Mouse (Mus musculus): ENCODE data around the gene Tmem246. TPM values are rescaled to one million over a fixed set of nuclear protein-coding genes. Genes with fewer than 3 reads are reported as not detected.

Gene Tmem246
- polyA plus RNA-seq, 1 experiment from 2014 or later, result 31.0 TPM

GRCm38 (mm10) chr4:49605459-49605858 is 7.8 kb upstream of the Tmem246 start:
- Histone ChIP-seq H3K27me3 (no peaks in the 10 kb centered on the region), H3K9ac (no peak overlapping the region), H3K27ac (no peak overlapping the region), H3K4me3 (no peak overlapping the region), H3K36me3 (no peaks in the 10 kb centered on the region), H3K4me1 (no peaks in the 10 kb centered on the region), H3K9me3 (replicated peaks) (no peaks in the 10 kb centered on the region), H3K4me2 (replicated peaks) (no peak overlapping the region)
- 100% methylated on average over 1 of the region's 1 CpGs for WGBS
- ATAC-seq (ENCODE audit: low FRiP score), result no peak

- ATAC-seq (ENCODE audit: low FRiP score), result no peak
- 85% methylated on average over 5 of the region's 5 CpGs for WGBS
Measured at GRCm38 (mm10) chr4:49604616-49605015, 6.9 kb upstream of the Tmem246 start.

GRCm38 (mm10) chr4:49604016-49604546 is 6.4 kb upstream of the Tmem246 start:
- Histone ChIP-seq H3K36me3 (no peaks in the 10 kb centered on the region), H3K4me2 (replicated peaks) (no peak overlapping the region), H3K9me3 (replicated peaks) (no peaks in the 10 kb centered on the region), H3K27me3 (no peaks in the 10 kb centered on the region), H3K4me1 (no peaks in the 10 kb centered on the region), H3K27ac (no peak overlapping the region), H3K9ac (no peak overlapping the region), H3K4me3 (no peak overlapping the region)
- ATAC-seq (ENCODE audit: low FRiP score), result no peak
- 68% methylated on average over 1 of the region's 1 CpGs for WGBS

More at GRCm38 (mm10) chr4:49604616-49605015, 6.9 kb upstream of the Tmem246 start:
- Histone ChIP-seq H3K36me3 (no peaks in the 10 kb centered on the region), H3K4me3 (no peak overlapping the region), H3K27ac (no peak overlapping the region), H3K4me2 (replicated peaks) (no peak overlapping the region), H3K9ac (no peak overlapping the region), H3K27me3 (no peaks in the 10 kb centered on the region), H3K4me1 (no peaks in the 10 kb centered on the region), H3K9me3 (replicated peaks) (no peaks in the 10 kb centered on the region)

GRCm38 (mm10) chr4:49603161-49603560 is 5.5 kb upstream of the Tmem246 start:
- H3K27me3 ChIP-seq, result no peaks in the 10 kb centered on the region
- H3K36me3 ChIP-seq, result no peaks in the 10 kb centered on the region
- no peak overlapping the region for H3K4me2 ChIP-seq (replicated peaks)
- no peak overlapping the region for H3K4me3 ChIP-seq
- no peak for ATAC-seq (ENCODE audit: low FRiP score)
- H3K9me3 ChIP-seq (replicated peaks), result no peaks in the 10 kb centered on the region
- no peaks in the 10 kb centered on the region for H3K4me1 ChIP-seq
- H3K27ac ChIP-seq, result no peak overlapping the region
- H3K9ac ChIP-seq, result no peak overlapping the region
- WGBS, result 85% methylated on average over 2 of the region's 2 CpGs

- H3K4me3 ChIP-seq, result peak overlapping the region; percentile 84
- WGBS, result under 1% methylated on average over 20 of the region's 20 CpGs
- H3K4me2 ChIP-seq (replicated peaks), result peak overlapping the region; percentile 85
- no peak for ATAC-seq (ENCODE audit: low FRiP score)
- peak overlapping the region; percentile 88 for H3K27ac ChIP-seq
- no peaks in the 10 kb centered on the region for H3K27me3 ChIP-seq
- no peaks in the 10 kb centered on the region for H3K4me1 ChIP-seq
- H3K9me3 ChIP-seq (replicated peaks), result no peaks in the 10 kb centered on the region
- H3K36me3 ChIP-seq, result no peaks in the 10 kb centered on the region
- peak overlapping the region; percentile 85 for H3K9ac ChIP-seq
Measured at GRCm38 (mm10) chr4:49596846-49597182, 862 bp downstream of the Tmem246 start.

- 82% methylated on average over 2 of the region's 2 CpGs for WGBS
- H3K4me3 ChIP-seq, result no peak overlapping the region
- ATAC-seq (ENCODE audit: low FRiP score), result no peak
- H3K36me3 ChIP-seq, result peaks cover 19% of the 10 kb centered on the region
- no peak overlapping the region for H3K9ac ChIP-seq
- H3K27me3 ChIP-seq, result no peaks in the 10 kb centered on the region
- H3K27ac ChIP-seq, result no peak overlapping the region
- no peaks in the 10 kb centered on the region for H3K4me1 ChIP-seq
- H3K9me3 ChIP-seq (replicated peaks), result no peaks in the 10 kb centered on the region
- no peak overlapping the region for H3K4me2 ChIP-seq (replicated peaks)
Measured at GRCm38 (mm10) chr4:49590152-49590551, 7.5 kb downstream of the Tmem246 start.

GRCm38 (mm10) chr4:49586811-49587210 is 10.9 kb downstream of the Tmem246 start:
- Histone ChIP-seq H3K4me3 (no peak overlapping the region), H3K4me1 (no peaks in the 10 kb centered on the region), H3K4me2 (replicated peaks) (no peak overlapping the region), H3K36me3 (peaks cover 20% of the 10 kb centered on the region), H3K9me3 (replicated peaks) (no peaks in the 10 kb centered on the region), H3K27me3 (no peaks in the 10 kb centered on the region), H3K9ac (no peak overlapping the region), H3K27ac (no peak overlapping the region)
- ATAC-seq (ENCODE audit: low FRiP score), result no peak
- WGBS, result 91% methylated on average over 10 of the region's 10 CpGs

- Histone ChIP-seq H3K4me3 (no peak overlapping the region), H3K27ac (no peak overlapping the region), H3K27me3 (no peaks in the 10 kb centered on the region), H3K9me3 (replicated peaks) (no peaks in the 10 kb centered on the region), H3K4me2 (replicated peaks) (no peak overlapping the region), H3K4me1 (no peaks in the 10 kb centered on the region), H3K9ac (no peak overlapping the region), H3K36me3 (peaks cover 20% of the 10 kb centered on the region)
- WGBS, result 89% methylated on average over 7 of the region's 7 CpGs
- ATAC-seq (ENCODE audit: low FRiP score), result no peak
Measured at GRCm38 (mm10) chr4:49585524-49586101, 12.1 kb downstream of the Tmem246 start.

- H3K36me3 ChIP-seq, result peaks cover 20% of the 10 kb centered on the region
- H3K4me3 ChIP-seq, result no peak overlapping the region
- no peaks in the 10 kb centered on the region for H3K9me3 ChIP-seq (replicated peaks)
- H3K9ac ChIP-seq, result no peak overlapping the region
- 77% methylated on average over 14 of the region's 14 CpGs for WGBS
- no peak for ATAC-seq (ENCODE audit: low FRiP score)
- H3K4me2 ChIP-seq (replicated peaks), result no peak overlapping the region
- H3K27ac ChIP-seq, result no peak overlapping the region
- no peaks in the 10 kb centered on the region for H3K27me3 ChIP-seq
- no peaks in the 10 kb centered on the region for H3K4me1 ChIP-seq
Measured at GRCm38 (mm10) chr4:49583965-49584831, 13.5 kb downstream of the Tmem246 start.

- no peaks in the 10 kb centered on the region for H3K27me3 ChIP-seq
- peaks cover 12% of the 10 kb centered on the region for H3K36me3 ChIP-seq
- H3K27ac ChIP-seq, result no peak overlapping the region
- no peak for ATAC-seq (ENCODE audit: low FRiP score)
- no peak overlapping the region for H3K4me2 ChIP-seq (replicated peaks)
- no peaks in the 10 kb centered on the region for H3K9me3 ChIP-seq (replicated peaks)
- H3K4me3 ChIP-seq, result no peak overlapping the region
- 82% methylated on average over 4 of the region's 4 CpGs for WGBS
- H3K4me1 ChIP-seq, result no peaks in the 10 kb centered on the region
- no peak overlapping the region for H3K9ac ChIP-seq
Measured at GRCm38 (mm10) chr4:49581256-49581655, 16.4 kb downstream of the Tmem246 start.

GRCm38 (mm10) chr4:49572194-49572593 is 25.5 kb downstream of the Tmem246 start:
- H3K4me1 ChIP-seq, result no peaks in the 10 kb centered on the region
- no peak overlapping the region for H3K4me3 ChIP-seq
- no peaks in the 10 kb centered on the region for H3K36me3 ChIP-seq
- no peak overlapping the region for H3K4me2 ChIP-seq (replicated peaks)
- ATAC-seq (ENCODE audit: low FRiP score), result no peak
- H3K27me3 ChIP-seq, result no peaks in the 10 kb centered on the region
- H3K9me3 ChIP-seq (replicated peaks), result no peaks in the 10 kb centered on the region
- H3K9ac ChIP-seq, result no peak overlapping the region
- WGBS, result 94% methylated on average over 4 of the region's 4 CpGs
- H3K27ac ChIP-seq, result no peak overlapping the region

- no peaks in the 10 kb centered on the region for H3K4me1 ChIP-seq
- H3K4me2 ChIP-seq (replicated peaks), result no peak overlapping the region
- H3K27me3 ChIP-seq, result no peaks in the 10 kb centered on the region
- H3K27ac ChIP-seq, result no peak overlapping the region
- H3K9me3 ChIP-seq (replicated peaks), result no peaks in the 10 kb centered on the region
- no peaks in the 10 kb centered on the region for H3K36me3 ChIP-seq
- ATAC-seq (ENCODE audit: low FRiP score), result peak; percentile 68
- no peak overlapping the region for H3K4me3 ChIP-seq
- H3K9ac ChIP-seq, result no peak overlapping the region
- 25% methylated on average over 3 of the region's 3 CpGs for WGBS
Measured at GRCm38 (mm10) chr4:49567613-49568012, 30.1 kb downstream of the Tmem246 start.
